Mouse (Mus musculus): ENCODE measurements around the gene Acer2.
A peak's percentile ranks its signal among the peaks of the same experiment; 100 is the strongest.

The Acer2 gene

DNA sequence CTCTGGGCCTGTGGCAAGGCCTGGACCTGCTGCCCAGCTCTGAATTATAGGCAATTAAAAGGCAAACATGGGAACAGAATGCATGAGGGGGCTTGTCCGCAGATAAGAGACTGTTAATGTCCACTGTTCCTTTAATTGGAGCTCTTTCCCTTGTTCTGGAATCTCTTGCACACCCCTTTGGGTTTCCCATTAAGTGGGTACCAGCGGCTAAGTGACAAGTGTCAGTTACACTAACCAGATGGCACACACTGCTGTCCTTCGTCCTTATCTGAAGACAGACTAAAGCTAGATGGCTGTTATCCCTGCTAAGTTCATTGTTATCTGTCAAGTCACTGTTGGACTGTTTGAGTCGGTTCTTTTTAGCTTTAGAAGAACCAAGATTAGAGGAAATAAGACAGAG lies 81.3 kb downstream of the Acer2 start:
- DNase-seq (ENCODE audit: low spot score in 2 of 2), result no peak

GRCm38 (mm10) chr4:86957576-86958411 lies 83.6 kb downstream of the Acer2 start:
- peak; percentile 37 to 64 for DNase-seq (ENCODE audit: low spot score in 2 of 2)

DNA sequence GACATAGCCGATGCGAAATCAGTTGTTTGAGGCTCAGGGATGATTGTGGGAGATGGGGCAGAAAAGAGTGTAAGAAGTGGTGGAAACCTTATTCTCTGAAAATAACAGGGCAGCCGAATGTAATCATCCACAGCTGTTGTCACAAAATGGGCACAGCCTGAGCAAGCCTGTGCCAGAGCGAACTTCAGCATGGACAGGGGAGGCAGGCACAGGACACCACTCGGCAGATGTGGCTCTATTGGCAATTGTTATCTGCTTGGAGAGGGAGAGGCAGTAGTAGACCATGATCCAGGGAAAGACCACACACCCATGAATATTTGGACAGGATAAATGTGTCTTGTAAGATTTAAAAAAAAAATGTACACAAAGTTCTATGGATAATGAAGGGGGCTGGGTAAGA lies 103.1 kb downstream of the Acer2 start:
- no peak for DNase-seq (ENCODE audit: low spot score in 2 of 2)
